Mouse (Mus musculus): ENCODE measurements at regions not wholly inside any gene's neighbourhood (a gene's known extent, or its start where the extent isn't known, plus 50 kb on each side); places are given as distances from the start of the nearest gene placed in this dataset.

DNA sequence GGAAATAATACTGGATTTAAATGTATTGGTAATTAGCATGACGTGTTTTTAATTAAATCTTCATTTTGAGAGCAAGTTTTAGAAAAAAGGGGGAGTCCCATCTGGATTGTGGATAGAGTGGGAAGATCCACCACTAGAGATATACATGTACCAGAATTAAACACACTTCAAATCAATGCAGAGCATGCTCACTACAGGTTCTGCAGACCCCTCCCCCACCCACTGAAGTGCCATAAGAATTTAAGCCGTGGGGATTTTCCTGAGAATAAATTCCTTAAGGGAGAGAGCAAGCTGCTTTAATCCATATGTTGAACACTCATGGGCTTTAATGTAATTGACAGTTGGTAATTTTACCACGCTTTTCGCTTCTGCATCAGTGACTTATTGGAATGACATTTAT is 401.4 kb downstream of the Dcdc2c start:
- TF ChIP-seq POLR2A (IDR thresholded peaks at IDR 0.05; ENCODE audit: control insufficient read depth in 1 of 2, insufficient read depth in 1 of 2, low read depth in 1 of 2, low read length in 2 of 2, poor library complexity in 1 of 2) (no peak), E2F4 (IDR thresholded peaks at IDR 0.05; ENCODE audit: borderline replicate concordance, low read depth, low read length) (no peak), USF1 (IDR thresholded peaks at IDR 0.05; ENCODE audit: low read depth, low read length) (no peak), SMC3 (IDR thresholded peaks at IDR 0.05; ENCODE audit: low read depth, low read length) (no peak), MAX (IDR thresholded peaks at IDR 0.05; ENCODE audit: low read length) (no peak), CTCF (IDR thresholded peaks at IDR 0.05 in 2 of 3, conservative IDR thresholded peaks at IDR 0.05 in 1 of 3; ENCODE audit: control insufficient read depth in 1 of 3, insufficient read depth in 1 of 3, low read depth in 2 of 3, low read length in 3 of 3, poor library complexity in 1 of 3, severe bottlenecking in 1 of 3) (no peak), JUND (IDR thresholded peaks at IDR 0.05; ENCODE audit: low read depth, low read length) (no peak), POLR2AphosphoS5 (IDR thresholded peaks at IDR 0.05; ENCODE audit: borderline replicate concordance, low read depth, low read length) (no peak), MAFK (IDR thresholded peaks at IDR 0.05; ENCODE audit: borderline replicate concordance, low read depth, low read length) (no peak), EP300 (IDR thresholded peaks at IDR 0.05; ENCODE audit: low read depth in 1 of 2, low read length in 2 of 2) (no peak), CHD1 (IDR thresholded peaks at IDR 0.05; ENCODE audit: low read depth, low read length) (no peak), TCF12 (IDR thresholded peaks at IDR 0.05; ENCODE audit: low read depth, low read length) (no peak)

Measured in MEL (cell line).